Comparison of ENCODE assay signal across 8 mouse cellular contexts in genomic region chr7:99304949-99305372, GRCm38 (mm10). TPM values are rescaled to one million over a fixed set of nuclear protein-coding genes. Genes with fewer than 3 reads are reported as not detected.
A peak's percentile ranks its signal among the peaks of the same experiment; 100 is the strongest.
DNase-seq lines count a peak whose midpoint lies in the region; ATAC-seq and TF ChIP-seq lines count a peak whose summit lies in the region.

No protein-coding gene starts in this region.

- no peak for TF ChIP-seq CTCF in intestine, postnatal 0 days (IDR thresholded peaks at IDR 0.05; ENCODE audit: low read depth)

- intact Hi-C loops in gastrocnemius, postnatal 14 days (cut with DNase I; ENCODE audit: low total_unique reads): no loop called here

- H3K4me3 ChIP-seq in intestine, postnatal 0 days (ENCODE audit: low read depth, low read length): no peak overlapping the region
- no peak overlapping the region for H3K4me3 ChIP-seq in lung, embryonic 16.5 days (ENCODE audit: low read length)

- 0 out of 2 replicates have a peak, but pooled peaks have one; percentile 38 for ATAC-seq in intestine, postnatal 0 days
- peak; percentile 87 for ATAC-seq in lung, embryonic 16.5 days (ENCODE audit: low read depth)

- no peak overlapping the region for H3K9ac ChIP-seq in intestine, postnatal 0 days (ENCODE audit: low read depth, low read length)
- no peak overlapping the region for H3K9ac ChIP-seq in lung, embryonic 16.5 days (ENCODE audit: low read length)

- peak; percentile 7 for DNase-seq in kidney, adult 11 months
- no peak for DNase-seq in kidney, adult 18-20 months
- peak; percentile 85 for DNase-seq in cerebellum, adult 9-10 months
- DNase-seq in gastrocnemius, postnatal 14 days: peak; percentile 86
- DNase-seq in right cerebral cortex, postnatal 36 days (ENCODE audit: low spot score in 2 of 2): peak; percentile 32 to 50
- DNase-seq in spleen, adult 12 weeks (ENCODE audit: low spot score): no peak

- 56% methylated on average over 5 of the region's 5 CpGs for WGBS in intestine, postnatal 0 days
- WGBS in lung, embryonic 16.5 days: 25% methylated on average over 5 of the region's 5 CpGs

- H3K27me3 ChIP-seq in intestine, postnatal 0 days (replicated peaks; ENCODE audit: control insufficient read depth, insufficient read depth, low read length): no peaks in the 10 kb centered on the region
- no peaks in the 10 kb centered on the region for H3K27me3 ChIP-seq in lung, embryonic 16.5 days (ENCODE audit: control insufficient read depth, insufficient read depth, low read depth, low read length)

- H3K4me2 ChIP-seq in intestine, postnatal 0 days (replicated peaks; ENCODE audit: low read depth): no peak overlapping the region
- H3K4me2 ChIP-seq in lung, embryonic 16.5 days (ENCODE audit: low read depth, low read length): no peak overlapping the region

- H3K36me3 ChIP-seq in intestine, postnatal 0 days (ENCODE audit: control insufficient read depth, insufficient read depth): no peaks in the 10 kb centered on the region
- no peaks in the 10 kb centered on the region for H3K36me3 ChIP-seq in lung, embryonic 16.5 days (ENCODE audit: control insufficient read depth, insufficient read depth, low read length)

- H3K9me3 ChIP-seq in intestine, postnatal 0 days (ENCODE audit: control insufficient read depth): no peaks in the 10 kb centered on the region
- H3K9me3 ChIP-seq in lung, embryonic 16.5 days (ENCODE audit: control insufficient read depth, low read length): no peaks in the 10 kb centered on the region

- no peak overlapping the region for H3K27ac ChIP-seq in intestine, postnatal 0 days (ENCODE audit: low read depth, low read length)
- H3K27ac ChIP-seq in lung, embryonic 16.5 days (ENCODE audit: low read length): no peak overlapping the region

- no peaks in the 10 kb centered on the region for H3K4me1 ChIP-seq in intestine, postnatal 0 days (replicated peaks; ENCODE audit: control insufficient read depth, insufficient read depth, low read length)
- peaks cover 9% of the 10 kb centered on the region for H3K4me1 ChIP-seq in lung, embryonic 16.5 days (replicated peaks; ENCODE audit: control insufficient read depth, insufficient read depth, low read length)

RNA-seq across cellular contexts. Expression of gene Map6, which starts 37.7 kb away (rescaled TPM):
- total RNA-seq in gastrocnemius, postnatal 14 days (2021): 1 to 10 TPM; 3.9 to 6.6 TPM
- polyA plus RNA-seq in intestine, postnatal 0 days (2015; fragmentation: Nextera tagmentation; extraction: Ambion mirVana): 3.7 and 4.1 TPM in 2 replicates
- 3.0 and 3.2 TPM in 2 replicates for polyA plus RNA-seq in lung, embryonic 16.5 days (2015; fragmentation: Nextera tagmentation; extraction: Ambion mirVana)

RNA-seq across cellular contexts. Expression of gene Serpinh1, which starts 48.1 kb away (rescaled TPM):
- total RNA-seq in gastrocnemius, postnatal 14 days (2021): 100 to 1,000 TPM; 190 to 248 TPM
- 199 and 204 TPM in 2 replicates for polyA plus RNA-seq in intestine, postnatal 0 days (2015; fragmentation: Nextera tagmentation; extraction: Ambion mirVana)
- polyA plus RNA-seq in lung, embryonic 16.5 days (2015; fragmentation: Nextera tagmentation; extraction: Ambion mirVana): 1,678 and 1,766 TPM in 2 replicates

Comparison
In these comparisons a context has a peak if more than half of its experiments do, and no peak if none do; other contexts are left out.
1. DNase-seq: peak in kidney, adult 11 months (single experiment), cerebellum, adult 9-10 months (single experiment), gastrocnemius, postnatal 14 days (single experiment) and right cerebral cortex, postnatal 36 days (2 of 2); none in kidney, adult 18-20 months (single experiment) and spleen, adult 12 weeks (single experiment).